Mouse (Mus musculus) C2C12 (cell line): ENCODE measurements at regions not wholly inside any gene's neighbourhood (a gene's known extent, or its start where the extent isn't known, plus 50 kb on each side); places are given as distances from the start of the nearest gene placed in this dataset.

Experiments used
- CTCF ChIP-seq: IDR thresholded peaks from one replicate; pipeline ENCODE4 v1.5.1; 2011; ENCODE audit not compliant: control insufficient read depth, insufficient read depth, insufficient read length
- MAX ChIP-seq: IDR thresholded peaks from one replicate; pipeline ENCODE4 v1.6.1; 2011; ENCODE audit warnings: mild to moderate bottlenecking, control low read depth
- MYOD1 ChIP-seq: IDR thresholded peaks from one replicate; pipeline ENCODE4 v1.6.1; 2011; ENCODE audit warnings: low read depth; ENCODE audit not compliant: control insufficient read depth, insufficient read length
- USF1 ChIP-seq: IDR thresholded peaks from one replicate; pipeline ENCODE4 v1.6.1; 2011; ENCODE audit warnings: low read depth, mild to moderate bottlenecking, control low read depth, moderate library complexity

DNA sequence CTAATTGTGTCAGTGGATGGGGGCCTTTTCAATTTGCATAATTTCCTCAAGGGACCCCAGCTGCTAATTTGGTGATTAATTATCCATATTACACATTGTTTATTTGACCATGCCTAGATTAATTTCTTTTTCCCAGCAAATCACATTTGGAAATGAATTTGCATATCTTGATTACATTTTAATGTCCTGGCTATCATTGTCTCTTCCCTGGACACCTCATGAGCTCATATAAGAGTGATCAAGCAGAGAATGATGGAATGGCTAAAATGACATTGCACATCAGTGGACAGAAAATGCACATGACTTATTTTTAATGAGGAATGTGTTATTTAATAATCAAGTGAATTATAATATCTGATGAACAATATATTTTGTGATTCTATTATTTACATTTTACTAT, 392.1 kb downstream of the Btg1 start:
- TF ChIP-seq CTCF (no peak), MAX (no peak), MYOD1 (no peak), USF1 (no peak)
